Mouse (Mus musculus): ENCODE results near the gene Ints6.

DNA sequence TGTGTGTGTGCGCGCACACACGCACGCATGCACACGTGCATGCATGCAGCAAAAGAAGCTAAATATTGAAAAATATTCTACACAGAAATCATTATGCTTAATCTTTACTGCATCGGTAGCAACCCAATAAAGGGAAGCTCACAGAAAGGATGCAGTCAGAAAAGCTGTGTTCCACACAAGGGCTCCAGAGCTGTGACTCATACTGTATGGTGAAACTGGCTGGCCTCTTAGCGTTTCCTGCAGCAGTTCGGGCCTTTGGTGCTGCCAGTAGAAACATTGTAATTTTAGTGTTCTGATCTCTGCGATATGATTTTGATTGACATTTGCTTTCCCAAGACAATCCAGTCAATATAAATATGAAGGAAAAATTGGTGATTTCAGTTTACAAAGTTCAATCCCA is 17.1 kb upstream of the Ints6 start:
- TF ChIP-seq POLR2A (IDR thresholded peaks at IDR 0.05; ENCODE audit: low read depth, low read length), result no peak
- TF ChIP-seq CTCF (IDR thresholded peaks at IDR 0.05; ENCODE audit: borderline replicate concordance, insufficient read depth, low read length), result no peak

Measured in embryonic fibroblast, embryonic 13.5 days (primary cell).